Mouse (Mus musculus) left cerebral cortex, adult 8-10 months (tissue): ENCODE results near the gene Maco1. TPM values are rescaled to one million over a fixed set of nuclear protein-coding genes. Genes with fewer than 3 reads are reported as not detected.
A peak's percentile ranks its signal among the peaks of the same experiment; 100 is the strongest.
"Not testable (repeated sequence)": the region's sequence is repeated elsewhere in the genome, so short reads cannot be mapped to it uniquely, and the experiment has no call there.

ENCODE experiments used
- DNase-seq, 2 experiments: peaks; one replicate each; pipeline ENCODE4 v3.0.0; 2022; ENCODE audit warnings: low spot score in 2 of 2
- total RNA-seq, 4 experiments: library from RNA; stranded (reverse); gene quantifications; 2 replicates each; pipeline ENCODE4 v1.2.4; 2022

Maco1 gene
- total RNA-seq, 4 experiments from 2014 or later: 48.8 to 62.7 (median 58.4) TPM

GRCm38 (mm10) chr4:134813406-134814228, 39.5 kb downstream of the Maco1 start:
- DNase-seq: no peak

- DNase-seq: no peak
These were observed 48.4 kb downstream of the Maco1 start for GRCm38 (mm10) chr4:134804765-134805164.

GRCm38 (mm10) chr4:134802765-134803164, 50.4 kb downstream of the Maco1 start:
- DNase-seq: no peak

GRCm38 (mm10) chr4:134802155-134802554, 51.0 kb downstream of the Maco1 start:
- no peak for DNase-seq

- DNase-seq: no peak
These were observed 52.5 kb downstream of the Maco1 start for GRCm38 (mm10) chr4:134800693-134801092.

- peak in 1 of 2 experiments; percentile 35 for DNase-seq
These were observed 53.0 kb downstream of the Maco1 start for GRCm38 (mm10) chr4:134800098-134800497.

- DNase-seq: no peak
These were observed 53.9 kb downstream of the Maco1 start for GRCm38 (mm10) chr4:134799272-134799671.

- no peak for DNase-seq
These were observed 54.3 kb downstream of the Maco1 start for GRCm38 (mm10) chr4:134798861-134799260.

GRCm38 (mm10) chr4:134797621-134798020, 55.5 kb downstream of the Maco1 start:
- DNase-seq: peak in 1 of 2 experiments; percentile 4

- DNase-seq: peak in 1 of 2 experiments; percentile 5
These were observed 56.4 kb downstream of the Maco1 start for GRCm38 (mm10) chr4:134796581-134797361.

- DNase-seq: peak in 1 of 2 experiments; percentile 3
These were observed 57.2 kb downstream of the Maco1 start for GRCm38 (mm10) chr4:134795819-134796485.

- DNase-seq: not testable (repeated sequence)
These were observed 58.2 kb downstream of the Maco1 start for GRCm38 (mm10) chr4:134794959-134795358.

GRCm38 (mm10) chr4:134793213-134793956, 59.8 kb downstream of the Maco1 start:
- DNase-seq: no peak

- no peak for DNase-seq
These were observed 61.4 kb downstream of the Maco1 start for GRCm38 (mm10) chr4:134791731-134792130.

- DNase-seq: no peak
These were observed 66.2 kb downstream of the Maco1 start for GRCm38 (mm10) chr4:134786946-134787345.

- DNase-seq: no peak
These were observed 68.4 kb downstream of the Maco1 start for GRCm38 (mm10) chr4:134784701-134785100.

GRCm38 (mm10) chr4:134779136-134779934, 73.8 kb downstream of the Maco1 start:
- no peak for DNase-seq

- no peak for DNase-seq
These were observed 76.9 kb downstream of the Maco1 start for GRCm38 (mm10) chr4:134776246-134776645.

- no peak for DNase-seq
These were observed 77.8 kb downstream of the Maco1 start for GRCm38 (mm10) chr4:134775234-134775944.

- DNase-seq: no peak
These were observed 79.0 kb downstream of the Maco1 start for GRCm38 (mm10) chr4:134774126-134774525.
